Mouse (Mus musculus) ES-E14 (cell line): ENCODE results near the gene Gm8212.
"Not testable (repeated sequence)": the region's sequence is repeated elsewhere in the genome, so short reads cannot be mapped to it uniquely, and the experiment has no call there.

Source experiments
- CHD2 ChIP-seq: IDR thresholded peaks from 2 replicates; pipeline ENCODE4 v1.6.1; 2014; ENCODE audit warnings: mild to moderate bottlenecking, low read depth, low read length, inconsistent platforms
- MAFK ChIP-seq: IDR thresholded peaks from 2 replicates; pipeline ENCODE4 v1.6.1; 2014; ENCODE audit warnings: mild to moderate bottlenecking, low read depth, low read length, inconsistent platforms; ENCODE audit not compliant: insufficient read depth

DNA sequence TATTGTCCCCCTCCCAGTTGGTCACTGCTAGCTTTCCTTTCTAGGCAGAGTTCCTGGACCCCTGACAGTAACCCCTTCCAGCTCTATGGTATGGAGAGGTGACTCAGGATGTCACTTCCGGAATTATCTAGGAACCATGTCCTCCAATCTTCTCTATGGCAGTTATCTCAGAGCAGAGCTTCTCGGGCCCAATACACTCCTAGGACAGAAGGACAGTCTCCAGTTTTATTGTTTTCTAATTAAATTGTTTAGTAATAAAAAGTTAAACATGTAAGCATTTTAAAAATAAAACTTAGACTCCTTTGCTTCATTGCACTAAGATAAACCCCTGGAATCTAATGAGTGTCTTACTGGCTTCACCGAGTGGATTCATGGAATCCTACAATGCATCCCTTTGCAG, 15.7 kb downstream of the Gm8212 start, which contains the start of gene 4930503E14Rik:
- TF ChIP-seq CHD2, MAFK: not testable (repeated sequence)
